Mouse (Mus musculus): ENCODE measurements around the gene Adgrg3. TPM values are rescaled to one million over a fixed set of nuclear protein-coding genes. Genes with fewer than 3 reads are reported as not detected.
"Not testable (repeated sequence)": the region's sequence is repeated elsewhere in the genome, so short reads cannot be mapped to it uniquely, and the experiment has no call there.

Adgrg3 gene
- polyA plus RNA-seq, 1 experiment from 2014 or later = 0.95 TPM

GRCm38 (mm10) chr8:95002089-95002655 lies 15.3 kb upstream of the Adgrg3 start:
- H3K4me3 ChIP-seq = no peak overlapping the region
- no peak overlapping the region for H3K9ac ChIP-seq
- WGBS = 56% methylated on average over 8 of the region's 8 CpGs
- no peaks in the 10 kb centered on the region for H3K9me3 ChIP-seq
- H3K27me3 ChIP-seq = no peaks in the 10 kb centered on the region
- peaks cover 53% of the 10 kb centered on the region for H3K4me1 ChIP-seq (replicated peaks)
- H3K36me3 ChIP-seq = peaks cover 33% of the 10 kb centered on the region
- 0 out of 2 replicates have a peak, but pooled peaks have one; percentile 1 for ATAC-seq (ENCODE audit: low FRiP score, low read depth)
- H3K4me2 ChIP-seq = no peak overlapping the region
- peak overlapping the region; percentile 93 for H3K27ac ChIP-seq (replicated peaks)

GRCm38 (mm10) chr8:95012442-95012919 lies 5.0 kb upstream of the Adgrg3 start:
- no peak overlapping the region for H3K9ac ChIP-seq
- H3K4me1 ChIP-seq (replicated peaks) = no peaks in the 10 kb centered on the region
- ATAC-seq (ENCODE audit: low FRiP score, low read depth) = no peak
- no peaks in the 10 kb centered on the region for H3K27me3 ChIP-seq
- no peaks in the 10 kb centered on the region for H3K9me3 ChIP-seq
- no peak overlapping the region for H3K4me2 ChIP-seq
- no peak overlapping the region for H3K27ac ChIP-seq (replicated peaks)
- peaks cover 68% of the 10 kb centered on the region for H3K36me3 ChIP-seq
- 88% methylated on average over 15 of the region's 15 CpGs for WGBS
- H3K4me3 ChIP-seq = no peak overlapping the region

GRCm38 (mm10) chr8:95015866-95016265 lies 1.6 kb upstream of the Adgrg3 start:
- WGBS = 79% methylated on average over 4 of the region's 4 CpGs
- Histone ChIP-seq H3K9ac (no peak overlapping the region), H3K27ac (replicated peaks) (no peak overlapping the region), H3K4me3 (no peak overlapping the region), H3K36me3 (peaks cover 34% of the 10 kb centered on the region), H3K4me2 (no peak overlapping the region), H3K27me3 (no peaks in the 10 kb centered on the region), H3K9me3 (no peaks in the 10 kb centered on the region), H3K4me1 (replicated peaks) (no peaks in the 10 kb centered on the region)
- ATAC-seq (ENCODE audit: low FRiP score, low read depth) = no peak

GRCm38 (mm10) chr8:95016684-95017083 lies 808 bp upstream of the Adgrg3 start:
- Histone ChIP-seq H3K9me3 (no peaks in the 10 kb centered on the region), H3K27me3 (no peaks in the 10 kb centered on the region), H3K9ac (no peak overlapping the region), H3K36me3 (peaks cover 26% of the 10 kb centered on the region), H3K4me2 (no peak overlapping the region), H3K4me3 (no peak overlapping the region), H3K27ac (replicated peaks) (no peak overlapping the region), H3K4me1 (replicated peaks) (no peaks in the 10 kb centered on the region)
- ATAC-seq (ENCODE audit: low FRiP score, low read depth) = peak; percentile 19; the same call in 1 of the 2 replicates
- 47% methylated on average over 4 of the region's 4 CpGs for WGBS

- H3K4me1 ChIP-seq (replicated peaks) = no peaks in the 10 kb centered on the region
- peaks cover 14% of the 10 kb centered on the region for H3K36me3 ChIP-seq
- H3K27ac ChIP-seq (replicated peaks) = no peak overlapping the region
- H3K9me3 ChIP-seq = no peaks in the 10 kb centered on the region
- H3K4me2 ChIP-seq = no peak overlapping the region
- ATAC-seq (ENCODE audit: low FRiP score, low read depth) = no peak; the same call in 1 of the 2 replicates
- H3K4me3 ChIP-seq = no peak overlapping the region
- no peaks in the 10 kb centered on the region for H3K27me3 ChIP-seq
- H3K9ac ChIP-seq = no peak overlapping the region
- WGBS = 74% methylated on average over 9 of the region's 9 CpGs
Measured at GRCm38 (mm10) chr8:95017969-95018635, 610 bp downstream of the Adgrg3 start.

GRCm38 (mm10) chr8:95020293-95020777 lies 2.8 kb downstream of the Adgrg3 start:
- Histone ChIP-seq H3K36me3 (no peaks in the 10 kb centered on the region), H3K4me2 (no peak overlapping the region)
- no peak for ATAC-seq (ENCODE audit: low FRiP score, low read depth)

GRCm38 (mm10) chr8:95020821-95021220 lies 3.3 kb downstream of the Adgrg3 start:
- Histone ChIP-seq H3K4me3 (no peak overlapping the region), H3K9me3 (no peaks in the 10 kb centered on the region), H3K27me3 (no peaks in the 10 kb centered on the region), H3K4me1 (replicated peaks) (no peaks in the 10 kb centered on the region), H3K4me2 (no peak overlapping the region), H3K36me3 (no peaks in the 10 kb centered on the region), H3K9ac (no peak overlapping the region), H3K27ac (replicated peaks) (no peak overlapping the region)
- WGBS = 83% methylated on average over 10 of the region's 10 CpGs
- ATAC-seq (ENCODE audit: low FRiP score, low read depth) = no peak

More at GRCm38 (mm10) chr8:95020293-95020777, 2.8 kb downstream of the Adgrg3 start:
- Histone ChIP-seq H3K27ac (replicated peaks) (no peak overlapping the region), H3K27me3 (no peaks in the 10 kb centered on the region), H3K4me1 (replicated peaks) (no peaks in the 10 kb centered on the region), H3K4me3 (no peak overlapping the region), H3K9ac (no peak overlapping the region), H3K9me3 (no peaks in the 10 kb centered on the region)
- 75% methylated on average over 12 of the region's 12 CpGs for WGBS

GRCm38 (mm10) chr8:95023201-95023600 lies 5.7 kb downstream of the Adgrg3 start:
- no peaks in the 10 kb centered on the region for H3K4me1 ChIP-seq (replicated peaks)
- H3K27me3 ChIP-seq = no peaks in the 10 kb centered on the region
- no peak overlapping the region for H3K4me3 ChIP-seq
- H3K9me3 ChIP-seq = no peaks in the 10 kb centered on the region
- WGBS = 26% methylated on average over 8 of the region's 8 CpGs
- no peak overlapping the region for H3K27ac ChIP-seq (replicated peaks)
- H3K9ac ChIP-seq = no peak overlapping the region
- ATAC-seq (ENCODE audit: low FRiP score, low read depth) = no peak
- H3K36me3 ChIP-seq = no peaks in the 10 kb centered on the region
- H3K4me2 ChIP-seq = no peak overlapping the region

- Histone ChIP-seq H3K27ac (replicated peaks) (no peak overlapping the region), H3K9ac (no peak overlapping the region), H3K4me2 (no peak overlapping the region), H3K4me1 (replicated peaks) (no peaks in the 10 kb centered on the region), H3K9me3 (no peaks in the 10 kb centered on the region), H3K4me3 (no peak overlapping the region), H3K27me3 (no peaks in the 10 kb centered on the region), H3K36me3 (no peaks in the 10 kb centered on the region)
- 79% methylated on average over 4 of the region's 4 CpGs for WGBS
- no peak for ATAC-seq (ENCODE audit: low FRiP score, low read depth)
Measured at GRCm38 (mm10) chr8:95024387-95024786, 6.9 kb downstream of the Adgrg3 start.

- Histone ChIP-seq H3K9me3 (no peaks in the 10 kb centered on the region), H3K4me2 (no peak overlapping the region), H3K27ac (replicated peaks) (no peak overlapping the region), H3K4me3 (no peak overlapping the region), H3K27me3 (no peaks in the 10 kb centered on the region), H3K9ac (no peak overlapping the region), H3K4me1 (replicated peaks) (no peaks in the 10 kb centered on the region), H3K36me3 (no peaks in the 10 kb centered on the region)
- ATAC-seq (ENCODE audit: low FRiP score, low read depth) = no peak
- WGBS = 59% methylated on average over 2 of the region's 2 CpGs
Measured at GRCm38 (mm10) chr8:95025421-95025820, 7.9 kb downstream of the Adgrg3 start.

GRCm38 (mm10) chr8:95028391-95028790 lies 10.9 kb downstream of the Adgrg3 start:
- not testable (repeated sequence) for H3K27ac ChIP-seq (replicated peaks); H3K36me3 ChIP-seq; H3K9ac ChIP-seq; ATAC-seq (ENCODE audit: low FRiP score, low read depth); H3K9me3 ChIP-seq; H3K4me1 ChIP-seq (replicated peaks); H3K4me2 ChIP-seq; H3K4me3 ChIP-seq; H3K27me3 ChIP-seq
- 72% methylated on average over 7 of the region's 7 CpGs for WGBS

- Histone ChIP-seq H3K9ac (no peak overlapping the region), H3K27me3 (no peaks in the 10 kb centered on the region), H3K4me3 (no peak overlapping the region), H3K36me3 (no peaks in the 10 kb centered on the region), H3K9me3 (no peaks in the 10 kb centered on the region), H3K4me1 (replicated peaks) (no peaks in the 10 kb centered on the region), H3K4me2 (no peak overlapping the region), H3K27ac (replicated peaks) (no peak overlapping the region)
- 69% methylated on average over 7 of the region's 7 CpGs for WGBS
- ATAC-seq (ENCODE audit: low FRiP score, low read depth) = peak; percentile 59; the same call in 1 of the 2 replicates
Measured at GRCm38 (mm10) chr8:95037106-95037925, 19.8 kb downstream of the Adgrg3 start.

Measured in hindbrain, embryonic 15.5 days (tissue).